Mouse (Mus musculus) gastrocnemius, postnatal 14 days (tissue): ENCODE results near the gene Atp1a1. TPM values are rescaled to one million over a fixed set of nuclear protein-coding genes. Genes with fewer than 3 reads are reported as not detected.

Source experiments
- DNase-seq: peaks from one replicate; pipeline ENCODE4 v3.0.0; 2021; ENCODE audit warnings: mixed read lengths
- intact Hi-C: fragments of 180-260 bp; cut with DNase I; formaldehyde crosslinking; loops from one replicate; pipeline ENCODE4 v1.15.1; 2025; ENCODE audit warnings: low total_unique reads
- total RNA-seq, 2 experiments: library from RNA; stranded (reverse); gene quantifications; 2 replicates each; pipeline ENCODE4 v1.2.3; 2021

The Atp1a1 gene
- total RNA-seq, 2 experiments from 2014 or later = 54.3 to 64.5 TPM

DNA sequence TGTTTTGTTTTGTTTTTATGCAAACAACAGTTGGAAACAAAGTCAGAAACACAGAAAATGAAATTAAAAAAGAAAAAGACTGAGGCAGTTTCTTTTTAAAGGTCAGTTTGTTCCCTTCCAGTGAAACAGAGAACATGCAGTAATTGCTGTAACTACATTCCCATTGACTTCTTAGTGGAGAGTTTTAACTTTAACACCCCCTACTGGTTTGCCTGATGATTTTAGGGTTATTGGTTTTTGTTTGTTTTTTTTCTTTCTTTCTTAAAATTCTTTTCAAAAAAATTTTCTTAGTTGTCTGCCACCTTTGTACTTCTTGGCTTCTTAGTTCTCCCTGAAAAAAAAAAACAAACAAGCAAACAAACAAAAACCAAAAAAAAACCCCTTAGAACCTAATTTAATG lies 12.5 kb upstream of the Atp1a1 start:
- intact Hi-C loops = no loop called here
- DNase-seq = no peak

DNA sequence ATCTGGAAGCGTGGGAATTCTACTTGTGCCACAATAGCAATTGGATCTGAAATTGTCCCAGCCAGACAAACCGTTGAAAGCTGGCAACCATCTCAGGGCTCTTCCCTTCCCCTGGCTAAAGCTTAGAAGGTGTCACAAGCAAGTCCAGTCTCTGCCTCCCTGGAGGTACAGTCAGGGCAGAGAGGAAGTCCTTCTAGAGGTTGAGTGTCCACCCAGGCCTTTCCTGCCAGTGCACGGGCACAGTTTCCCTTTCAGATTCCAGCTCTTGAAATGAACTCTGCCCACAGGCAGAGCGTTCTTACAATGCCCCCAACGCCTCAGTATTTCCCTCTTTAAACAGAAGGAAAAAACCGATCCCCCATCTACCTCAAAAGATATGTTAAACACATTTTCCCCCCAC lies 11.4 kb upstream of the Atp1a1 start:
- no peak for DNase-seq
- intact Hi-C loops = no loop called here

DNA sequence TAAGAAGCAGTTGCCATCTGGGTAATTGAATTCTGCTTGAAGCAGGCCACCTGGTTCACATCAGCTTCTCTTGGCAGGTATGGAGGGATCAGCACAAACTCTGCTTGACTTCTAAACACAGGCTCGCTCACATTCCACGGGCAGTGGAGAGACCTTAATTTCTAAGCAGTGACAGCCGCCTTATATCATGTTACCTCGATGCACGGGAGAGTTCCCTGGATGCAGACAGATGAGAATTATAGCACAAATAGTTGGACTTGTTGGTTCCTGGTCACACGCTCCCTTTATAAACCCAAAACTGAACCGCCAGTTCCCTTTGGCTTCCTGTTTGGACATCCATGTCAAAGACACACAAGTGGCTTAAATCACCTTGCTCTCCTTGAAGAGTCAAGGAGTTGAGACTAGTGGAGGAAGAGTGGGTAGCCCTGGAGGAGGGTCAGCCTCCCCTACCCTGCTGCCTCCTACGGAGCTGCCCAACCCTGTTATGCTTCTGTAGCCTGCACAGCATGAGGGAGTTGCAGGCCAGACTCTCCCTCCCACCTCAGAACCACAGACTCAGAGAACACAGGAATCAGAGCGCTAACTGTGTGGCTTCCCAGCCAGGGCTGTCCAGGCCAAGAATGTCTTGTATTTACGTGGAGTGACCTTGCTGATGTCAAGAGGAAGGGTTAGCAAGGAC lies 7.5 kb upstream of the Atp1a1 start:
- no peak for DNase-seq
- intact Hi-C loops = no loop called here

DNA sequence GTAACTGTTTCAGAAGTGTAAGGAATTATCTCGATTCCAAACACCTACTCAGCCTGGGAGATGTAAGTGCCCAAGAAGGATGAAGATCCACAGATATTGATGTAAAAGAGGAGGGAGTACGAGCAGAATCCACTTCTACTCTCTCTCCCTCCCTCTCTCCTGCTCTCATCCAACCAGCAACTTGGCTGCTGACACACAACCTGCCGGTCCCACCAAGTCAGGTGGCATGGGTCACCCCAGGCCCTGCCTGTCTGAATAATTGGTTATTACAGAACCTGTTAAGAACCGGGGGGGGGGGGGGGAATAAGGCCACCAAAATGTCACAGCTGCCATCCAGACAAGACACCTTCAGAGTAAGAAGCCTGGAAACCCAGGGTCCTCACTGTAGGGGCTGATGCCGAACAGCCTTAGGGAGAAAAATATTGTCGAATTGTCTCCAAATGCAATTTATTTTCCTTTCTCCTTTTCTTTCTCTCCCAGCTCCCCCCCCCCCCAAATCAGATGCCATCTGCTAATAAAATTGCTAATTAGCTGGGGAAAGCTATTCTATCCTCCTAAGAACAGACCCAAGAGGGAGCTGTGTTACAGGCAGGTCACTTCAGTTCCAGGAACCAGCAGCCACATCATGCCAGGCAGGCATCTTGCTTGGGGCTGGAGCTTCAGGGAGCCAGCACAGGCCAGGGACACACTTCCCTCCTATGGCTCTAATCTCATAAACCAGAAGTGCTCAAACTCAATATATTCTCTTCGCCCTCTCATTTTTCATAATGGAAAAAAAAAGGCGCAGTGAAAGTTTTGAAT lies 6.7 kb upstream of the Atp1a1 start:
- DNase-seq = no peak
- intact Hi-C loops = no loop called here

DNA sequence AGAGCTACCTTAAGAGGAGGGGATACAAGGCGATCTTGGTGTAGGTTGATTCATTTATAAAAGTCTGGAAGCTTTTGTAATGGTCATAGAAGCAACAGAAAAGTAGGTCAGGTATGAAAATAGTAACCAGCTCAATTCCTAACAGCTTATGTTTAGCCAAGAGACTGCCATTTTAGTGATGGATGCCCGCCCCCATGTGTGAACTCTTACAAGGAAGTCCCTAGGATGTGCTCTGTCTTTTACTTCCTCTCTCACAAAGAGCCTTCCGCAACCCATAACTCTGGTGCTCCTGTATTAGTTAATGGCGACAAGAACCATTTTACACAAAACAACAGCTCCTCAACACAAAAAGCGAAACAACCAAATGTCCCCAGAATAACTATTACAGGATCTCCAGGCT lies 4.8 kb upstream of the Atp1a1 start:
- intact Hi-C loops = loop anchor here (10.0 kb wide), 2 partner anchors 55 to 105 kb away; no protein-coding TSS in a partner anchor
- DNase-seq = no peak

DNA sequence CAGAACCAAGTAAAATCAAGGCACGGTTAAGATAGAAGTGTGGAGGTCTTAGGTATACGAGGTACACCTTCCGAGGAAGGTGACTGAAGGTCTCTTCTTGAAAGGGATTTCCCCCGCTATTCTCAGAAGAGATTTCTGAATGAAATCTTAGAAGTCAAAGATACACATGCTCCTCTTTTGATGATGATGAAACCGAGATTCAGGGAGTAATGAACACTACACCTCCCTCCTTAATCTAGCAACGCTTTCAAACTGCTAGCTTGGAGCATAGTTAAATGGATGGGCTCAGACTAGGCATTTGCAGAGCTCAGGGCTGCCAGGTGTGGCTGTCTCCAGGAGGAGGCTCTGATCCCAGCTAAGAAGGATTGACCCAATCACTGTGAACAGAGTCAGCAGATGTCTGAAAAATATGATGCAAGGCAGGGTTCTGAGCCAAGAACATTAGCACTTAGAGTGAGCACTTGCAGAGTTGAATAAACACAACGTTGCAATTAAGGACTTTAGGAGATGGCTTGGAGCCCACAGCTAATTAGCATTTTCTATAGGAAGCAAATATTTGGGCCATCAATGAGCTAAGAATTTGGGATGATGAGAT lies 2.5 kb upstream of the Atp1a1 start:
- intact Hi-C loops = loop anchor here (10.0 kb wide), 2 partner anchors 52 to 102 kb away; no protein-coding TSS in a partner anchor

DNA sequence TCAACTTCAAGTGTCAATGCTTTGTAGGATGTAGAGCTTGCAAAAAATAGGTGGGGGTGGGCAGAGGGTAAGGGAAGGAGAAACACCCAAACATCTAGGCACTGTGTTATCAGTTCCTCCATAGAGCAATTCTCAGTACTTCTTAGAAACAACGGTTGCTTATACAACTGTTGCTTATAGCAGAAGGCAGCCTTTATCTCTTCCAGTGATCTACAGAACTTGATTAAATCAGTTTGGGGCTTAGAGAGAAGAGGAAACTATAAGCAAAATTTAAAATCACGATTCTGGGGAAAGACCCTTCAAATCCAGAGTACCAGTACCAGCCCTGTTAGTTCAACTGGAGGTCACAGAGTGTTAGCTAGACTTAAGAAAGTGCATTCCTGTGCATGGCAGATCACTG lies 1.2 kb upstream of the Atp1a1 start:
- intact Hi-C loops = loop anchor here (10.0 kb wide), 2 partner anchors 51 to 101 kb away; no protein-coding TSS in a partner anchor
- no peak for DNase-seq

More for the DNA sequence above, 2.5 kb upstream of the Atp1a1 start:
- no peak for DNase-seq

DNA sequence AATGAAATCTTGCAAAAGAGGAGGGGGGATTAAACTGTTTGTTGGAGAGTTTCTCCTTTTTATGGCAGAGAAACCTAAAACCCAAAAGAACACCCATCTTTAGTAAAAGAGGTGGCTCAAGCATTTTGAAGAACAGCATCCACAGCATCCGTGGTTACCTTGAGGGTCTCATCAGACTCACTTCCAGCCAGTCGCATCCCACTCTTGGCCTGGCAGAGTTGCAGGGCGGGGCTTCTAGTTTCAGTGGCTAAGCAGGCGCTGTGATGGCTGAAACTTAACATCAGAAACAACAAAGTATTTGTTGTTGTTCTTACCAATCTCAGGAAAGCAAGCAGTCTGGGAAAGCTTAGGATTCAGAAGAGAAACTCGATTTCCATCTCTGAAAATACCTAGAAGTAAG lies 807 bp upstream of the Atp1a1 start:
- intact Hi-C loops = loop anchor here (10.0 kb wide), 2 partner anchors 50 to 100 kb away; no protein-coding TSS in a partner anchor
- DNase-seq = no peak

DNA sequence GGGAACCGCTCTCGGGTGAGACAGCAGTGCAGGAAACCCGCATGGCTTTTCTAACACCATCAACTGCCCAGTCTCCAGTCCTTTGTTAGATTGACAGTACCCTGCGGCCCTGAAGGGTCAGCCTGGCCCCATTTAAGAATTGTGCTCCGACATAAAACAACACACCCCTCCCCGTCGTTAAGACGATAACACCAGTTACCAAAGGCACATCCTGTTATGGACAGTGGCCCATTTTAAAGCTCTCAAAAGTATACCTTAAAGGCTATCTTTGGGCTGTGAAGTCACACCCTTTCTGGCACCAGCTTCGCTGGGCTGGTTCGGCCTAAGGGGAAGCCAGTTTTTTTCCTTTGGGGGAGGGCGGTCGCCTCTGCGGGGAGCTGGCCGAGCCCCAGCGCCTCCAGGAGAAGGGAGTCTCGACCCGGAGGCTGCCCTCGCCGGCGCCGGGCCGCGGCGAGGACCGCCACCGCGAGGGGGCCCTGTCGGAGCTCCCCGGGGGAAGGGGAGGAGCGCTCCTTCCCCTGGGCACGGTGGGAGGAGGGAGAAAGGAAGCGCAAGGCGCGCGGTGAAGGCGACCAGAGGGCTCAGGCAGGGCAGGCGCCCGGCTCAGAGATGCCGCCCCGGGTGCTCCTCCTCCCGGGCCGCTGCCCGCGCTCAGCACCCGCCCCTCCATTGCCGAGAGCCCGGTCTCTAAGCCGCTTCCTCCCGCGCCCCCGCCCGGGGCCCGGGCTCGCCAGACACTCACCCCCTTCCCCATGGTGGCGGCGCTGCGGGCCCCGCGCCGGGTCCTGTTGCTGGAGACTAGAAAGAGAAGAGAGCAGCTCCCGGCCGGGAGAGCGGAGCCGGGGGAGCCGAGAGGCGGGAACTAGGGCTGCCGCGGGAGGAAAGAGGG lies 579 bp downstream of the Atp1a1 start:
- intact Hi-C loops = loop anchor here (2.0 to 10.0 kb wide), 3 partner anchors 49 to 201 kb away; no protein-coding TSS in a partner anchor
- DNase-seq = peak; percentile 79

DNA sequence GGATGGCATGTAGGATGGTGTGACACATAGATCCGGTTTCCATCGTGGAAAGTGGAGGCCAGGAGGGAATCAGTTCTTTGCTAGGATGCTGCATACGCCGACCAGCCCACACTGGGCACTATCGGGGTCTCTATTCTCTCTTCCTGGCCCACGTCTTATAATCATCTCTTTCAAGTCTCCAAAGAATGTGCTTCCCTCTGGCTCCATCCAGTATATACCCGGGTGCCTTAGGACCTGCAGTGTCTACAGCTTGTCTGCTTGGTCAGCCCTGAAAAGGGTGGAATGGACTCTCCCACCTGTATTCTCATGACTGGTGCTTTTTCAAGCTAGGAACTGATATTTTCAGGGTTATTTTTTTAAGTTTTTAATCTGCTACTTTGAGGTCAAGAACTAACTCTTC lies 1.3 kb downstream of the Atp1a1 start:
- DNase-seq = no peak
- intact Hi-C loops = loop anchor here (2.0 to 10.0 kb wide), 3 partner anchors 48 to 202 kb away; no protein-coding TSS in a partner anchor

DNA sequence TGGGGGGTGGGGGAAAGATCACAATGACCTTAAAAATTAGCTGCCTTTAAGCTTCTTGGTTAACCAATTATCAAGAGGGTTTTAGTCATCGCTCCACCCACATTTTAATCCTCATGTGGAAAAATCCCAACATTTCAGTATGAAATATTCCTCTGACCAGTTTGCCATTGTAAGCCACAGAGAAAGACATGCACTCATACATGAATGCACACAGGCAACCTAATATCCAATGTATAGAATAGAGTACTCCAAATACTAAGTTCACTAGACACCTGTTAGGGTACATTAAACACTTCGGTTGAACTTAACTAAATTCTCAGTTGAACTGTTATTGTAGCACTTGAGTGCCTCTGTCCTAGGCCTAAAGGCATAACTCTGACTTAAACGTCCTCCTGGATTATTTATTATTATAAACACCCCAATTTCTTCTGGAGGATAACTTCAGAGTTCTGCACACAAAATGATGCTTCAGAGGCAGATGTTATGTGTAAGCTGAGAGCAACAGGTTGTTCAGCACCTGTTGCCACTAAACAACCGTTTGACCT lies 1.9 kb downstream of the Atp1a1 start:
- intact Hi-C loops = loop anchor here (2.0 to 10.0 kb wide), 3 partner anchors 48 to 202 kb away; no protein-coding TSS in a partner anchor
- no peak for DNase-seq

DNA sequence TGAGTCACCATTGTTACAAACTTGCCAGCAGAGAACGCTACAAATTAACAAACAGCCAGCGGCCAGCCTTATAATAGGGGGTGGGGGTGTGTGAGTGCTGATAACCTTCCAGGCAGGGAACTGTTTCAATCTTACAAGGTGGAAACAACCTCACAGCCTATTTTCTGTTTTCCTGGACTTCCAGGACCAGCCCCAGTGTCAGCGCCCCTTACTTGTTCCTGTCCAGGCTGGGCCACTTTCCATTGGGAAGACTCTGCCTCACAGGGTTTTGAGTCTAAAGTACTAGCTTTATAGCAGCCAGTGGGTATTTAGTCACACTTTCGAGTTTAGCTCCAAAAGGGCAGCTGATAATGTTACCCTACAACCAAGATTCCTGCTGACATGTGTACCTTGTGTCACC lies 2.8 kb downstream of the Atp1a1 start:
- DNase-seq = no peak

DNA sequence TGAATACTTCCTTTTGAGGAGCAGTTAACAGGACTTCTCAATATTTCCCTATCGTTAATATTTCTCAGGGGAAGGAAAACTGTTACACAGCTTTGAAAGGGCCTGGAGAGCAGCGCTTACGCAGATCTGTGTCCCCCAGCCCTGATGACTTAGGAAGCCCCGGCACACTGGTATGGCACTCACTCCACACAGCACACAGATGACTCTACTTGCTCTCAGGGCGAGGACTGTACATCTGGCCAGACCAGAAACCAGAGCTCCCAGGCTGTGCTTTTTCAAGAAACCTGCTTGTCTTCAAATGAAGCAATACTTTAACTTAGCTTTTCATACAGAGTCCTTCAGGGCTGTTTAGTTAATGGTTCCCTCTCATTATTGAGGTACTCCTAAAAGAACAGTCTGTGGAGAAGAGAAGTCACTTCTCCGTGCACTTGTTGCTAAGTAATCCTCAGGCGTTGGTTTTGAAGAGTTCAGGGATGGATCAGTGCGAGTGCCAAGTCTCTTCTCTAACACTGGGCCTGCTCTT lies 3.4 kb downstream of the Atp1a1 start:
- no peak for DNase-seq
- intact Hi-C loops = loop anchor here (10.0 kb wide), 2 partner anchors 46 to 96 kb away; no protein-coding TSS in a partner anchor

More for the DNA sequence above, 2.8 kb downstream of the Atp1a1 start:
- intact Hi-C loops = loop anchor here (2.0 to 10.0 kb wide), 3 partner anchors 47 to 203 kb away; no protein-coding TSS in a partner anchor

DNA sequence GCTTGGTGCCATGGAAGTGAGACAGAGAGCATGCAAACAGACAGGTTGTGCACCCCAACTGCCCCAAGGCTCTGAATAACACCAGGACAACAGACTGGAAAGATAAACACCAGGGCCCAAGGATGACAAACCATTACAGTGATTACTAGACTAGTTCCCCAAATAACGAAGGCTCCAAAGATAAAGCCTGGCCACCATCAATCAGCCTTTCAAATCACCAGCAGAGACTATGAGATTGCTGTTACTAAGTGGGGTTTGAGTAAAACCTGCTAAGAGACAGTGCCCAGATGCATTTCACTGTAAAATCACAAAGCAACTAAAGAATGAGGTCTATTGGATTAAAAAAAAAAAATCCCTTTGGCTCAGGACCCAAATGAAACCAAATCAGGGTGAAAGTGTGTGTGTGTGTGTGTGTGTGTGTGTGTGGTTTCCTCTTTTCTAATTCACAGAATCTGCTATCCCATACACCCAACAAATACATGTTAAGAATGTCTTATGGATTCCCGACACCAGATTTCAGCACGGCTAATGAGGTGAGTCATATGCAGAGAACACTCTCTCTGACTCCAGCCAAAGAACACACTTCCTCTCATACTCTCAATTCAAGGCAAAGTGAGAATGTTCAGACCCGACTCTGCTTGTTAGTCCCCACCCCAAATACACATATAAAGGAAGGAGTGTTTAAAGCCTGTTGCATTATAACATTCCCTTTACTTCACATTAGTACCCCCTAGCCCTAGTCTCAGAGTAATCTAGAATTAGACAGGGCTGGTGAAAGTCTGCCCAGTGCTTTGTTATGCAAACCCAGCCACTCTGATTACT lies 4.4 kb downstream of the Atp1a1 start:
- intact Hi-C loops = loop anchor here (10.0 kb wide), 2 partner anchors 45 to 95 kb away; no protein-coding TSS in a partner anchor
- no peak for DNase-seq

DNA sequence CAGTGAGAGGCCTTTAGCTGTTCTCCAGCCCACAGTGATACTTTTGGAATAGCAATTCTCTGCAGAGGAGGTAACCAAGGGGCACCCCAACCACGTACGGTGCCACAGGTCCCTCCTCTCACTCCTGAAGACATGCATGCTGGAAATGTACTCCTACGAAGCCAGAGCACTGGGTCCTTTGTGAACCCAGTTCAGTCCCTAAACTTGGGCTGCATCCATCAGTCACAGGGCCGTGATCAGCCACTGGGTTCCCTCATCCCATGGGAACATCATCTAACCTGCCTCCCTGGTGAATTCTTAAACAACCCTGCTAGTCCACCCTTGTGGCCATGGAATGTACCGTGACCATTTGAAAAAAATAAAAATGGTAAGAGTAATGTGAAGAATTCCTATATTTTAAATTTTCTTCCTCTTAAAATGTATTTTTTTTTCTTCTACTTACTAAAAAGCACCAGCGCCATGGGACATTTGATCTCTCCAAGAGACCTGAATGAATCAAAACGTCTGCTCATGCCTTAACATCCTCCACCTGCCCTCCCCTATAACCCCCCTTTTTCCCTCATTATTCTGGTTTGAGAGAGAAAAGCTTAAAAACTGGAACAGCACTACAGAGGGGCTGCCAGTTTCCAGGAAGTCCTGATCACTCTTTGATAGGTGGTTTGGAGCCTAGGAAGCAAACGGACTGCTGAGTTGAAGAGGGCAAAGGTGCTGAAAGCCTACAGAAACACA lies 5.1 kb downstream of the Atp1a1 start:
- DNase-seq = no peak
- intact Hi-C loops = no loop called here

DNA sequence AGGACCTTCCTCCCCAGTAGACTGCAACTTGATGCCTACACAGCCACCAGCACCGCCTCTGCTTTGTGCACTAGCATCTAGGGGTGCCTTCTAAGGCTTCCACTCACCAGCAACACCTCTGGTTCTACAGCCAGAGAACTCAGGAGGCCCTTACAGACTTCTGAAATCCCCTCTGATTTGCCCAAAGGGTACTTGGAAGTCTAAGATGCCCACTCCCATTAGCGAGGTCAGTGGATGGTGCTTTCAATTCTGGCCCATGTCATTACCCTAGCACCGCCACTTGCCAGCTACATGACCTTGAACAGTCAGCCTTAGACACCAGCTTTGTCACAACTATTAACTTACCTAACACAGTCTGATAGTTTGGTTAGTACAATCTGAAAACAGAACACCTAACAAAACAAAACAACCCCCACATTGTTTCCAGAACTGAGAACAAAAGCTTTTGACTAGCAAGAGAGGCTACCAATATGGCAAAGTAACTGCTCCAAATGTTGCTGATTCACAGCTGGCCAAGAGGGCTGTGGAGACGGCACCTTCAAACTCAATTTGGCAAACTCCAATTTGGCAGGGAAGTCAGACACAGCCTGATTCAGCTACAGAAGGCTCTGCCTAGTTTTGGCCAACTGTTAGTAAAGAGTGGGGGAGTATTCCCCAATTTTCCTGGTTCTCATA lies 6.1 kb downstream of the Atp1a1 start:
- DNase-seq = no peak
- intact Hi-C loops = no loop called here
